Comparison of ENCODE assay signal across 8 mouse cellular contexts in genomic region chr2:101797166-101797900, GRCm38 (mm10).
A peak's percentile ranks its signal among the peaks of the same experiment; 100 is the strongest.
DNase-seq lines count a peak whose midpoint lies in the region; ATAC-seq and TF ChIP-seq lines count a peak whose summit lies in the region.

No protein-coding gene starts in this region.

- H3K9me3 ChIP-seq in heart, embryonic 14.5 days (ENCODE audit: control insufficient read depth, low read length), result no peaks in the 10 kb centered on the region
- no peaks in the 10 kb centered on the region for H3K9me3 ChIP-seq in kidney, embryonic 16.5 days (ENCODE audit: low read length)

- under 1% methylated on average over 49 of the region's 49 CpGs for WGBS in heart, embryonic 14.5 days
- WGBS in kidney, embryonic 16.5 days, result under 1% methylated on average over 49 of the region's 49 CpGs

- H3K4me1 ChIP-seq in heart, embryonic 14.5 days (ENCODE audit: control insufficient read depth in 2 of 2, insufficient read depth in 2 of 2, low read length in 2 of 2), result peaks cover 0 to 7% of the 10 kb centered on the region in 2 experiments; a peak in 3 of 4 replicates
- peaks cover 30% of the 10 kb centered on the region for H3K4me1 ChIP-seq in kidney, embryonic 16.5 days (ENCODE audit: insufficient read depth, low read length)

- peak overlapping the region; percentile 75 for H3K9ac ChIP-seq in heart, embryonic 14.5 days (ENCODE audit: low read length)
- peak overlapping the region; percentile 77 for H3K9ac ChIP-seq in kidney, embryonic 16.5 days (replicated peaks; ENCODE audit: low read length)

- H3K27me3 ChIP-seq in heart, embryonic 14.5 days (ENCODE audit: control insufficient read depth, insufficient read depth, low read length), result no peaks in the 10 kb centered on the region
- H3K27me3 ChIP-seq in kidney, embryonic 16.5 days (ENCODE audit: insufficient read depth, low read length), result no peaks in the 10 kb centered on the region

- H3K4me3 ChIP-seq in left cerebral cortex, adult 2 months, result peak overlapping the region; percentile 41
- peak overlapping the region; percentile 66 to 74 for H3K4me3 ChIP-seq in heart, embryonic 14.5 days (ENCODE audit: control insufficient read depth in 1 of 2, insufficient read depth in 1 of 2, low read depth in 1 of 2, low read length in 2 of 2)
- peak overlapping the region; percentile 84 for H3K4me3 ChIP-seq in kidney, embryonic 16.5 days (ENCODE audit: low read length)

- intact Hi-C loops in left cerebral cortex, adult 2 months (cut with DNase I), result loop anchor here (5.0 kb wide), 1 partner anchor 80 kb away; no protein-coding TSS in a partner anchor

- no peak for TF ChIP-seq CTCF in left cerebral cortex, adult 2 months (IDR thresholded peaks at IDR 0.05)

- peak in 1 of 2 experiments; percentile 30 for DNase-seq in left cerebral cortex, adult 2 months (ENCODE audit: extremely low spot score in 1 of 2, low spot score in 2 of 2)
- DNase-seq in left cerebral cortex, adult 11 months (ENCODE audit: low spot score), result no peak
- peak; percentile 82 for DNase-seq in embryo, embryonic 10.5 days (ENCODE audit: low spot score)
- DNase-seq in lung, postnatal 36 days, result peak; percentile 67
- DNase-seq in retina, embryonic 14.5 days (ENCODE audit: low spot score), result peak; percentile 69

- peak overlapping the region; percentile 28; the same call in 1 of the 2 replicates for H3K27ac ChIP-seq in left cerebral cortex, adult 2 months
- peak overlapping the region; percentile 54 to 74 for H3K27ac ChIP-seq in heart, embryonic 14.5 days (replicated peaks in 1 of 2; ENCODE audit: control insufficient read depth in 1 of 2, insufficient read depth in 1 of 2, low read depth in 2 of 2, low read length in 2 of 2)
- peak overlapping the region; percentile 98 for H3K27ac ChIP-seq in kidney, embryonic 16.5 days (ENCODE audit: low read length)

- H3K36me3 ChIP-seq in heart, embryonic 14.5 days (ENCODE audit: control insufficient read depth, insufficient read depth, low read length), result no peaks in the 10 kb centered on the region
- H3K36me3 ChIP-seq in kidney, embryonic 16.5 days (ENCODE audit: insufficient read depth, low read length), result peaks cover 5% of the 10 kb centered on the region; the same call in 1 of the 2 replicates

- ATAC-seq in heart, embryonic 14.5 days (ENCODE audit: insufficient number of reproducible peaks, insufficient read depth, low FRiP score, low read depth), result peak; percentile 52; the same call in 1 of the 2 replicates
- peak; percentile 79 for ATAC-seq in kidney, embryonic 16.5 days (ENCODE audit: low FRiP score, low TSS enrichment)
- ATAC-seq in erythroid progenitor cell, adult 5-6 weeks (replicated peaks; ENCODE audit: low FRiP score, poor library complexity, severe bottlenecking), result no peak

- peak overlapping the region; percentile 97 for H3K4me2 ChIP-seq in heart, embryonic 14.5 days (ENCODE audit: low read length)
- H3K4me2 ChIP-seq in kidney, embryonic 16.5 days (replicated peaks; ENCODE audit: low read depth, low read length), result peak overlapping the region; percentile 90

Comparison
In these comparisons a context has a peak if more than half of its experiments do, and no peak if none do; other contexts are left out.
1. H3K27ac ChIP-seq: peak in every context shown above with its lines; median percentile 98 in kidney, embryonic 16.5 days; 64 in heart, embryonic 14.5 days; 28 in left cerebral cortex, adult 2 months.